ENCODE assay signal across 7 mouse cellular contexts in the genomic region with DNA sequence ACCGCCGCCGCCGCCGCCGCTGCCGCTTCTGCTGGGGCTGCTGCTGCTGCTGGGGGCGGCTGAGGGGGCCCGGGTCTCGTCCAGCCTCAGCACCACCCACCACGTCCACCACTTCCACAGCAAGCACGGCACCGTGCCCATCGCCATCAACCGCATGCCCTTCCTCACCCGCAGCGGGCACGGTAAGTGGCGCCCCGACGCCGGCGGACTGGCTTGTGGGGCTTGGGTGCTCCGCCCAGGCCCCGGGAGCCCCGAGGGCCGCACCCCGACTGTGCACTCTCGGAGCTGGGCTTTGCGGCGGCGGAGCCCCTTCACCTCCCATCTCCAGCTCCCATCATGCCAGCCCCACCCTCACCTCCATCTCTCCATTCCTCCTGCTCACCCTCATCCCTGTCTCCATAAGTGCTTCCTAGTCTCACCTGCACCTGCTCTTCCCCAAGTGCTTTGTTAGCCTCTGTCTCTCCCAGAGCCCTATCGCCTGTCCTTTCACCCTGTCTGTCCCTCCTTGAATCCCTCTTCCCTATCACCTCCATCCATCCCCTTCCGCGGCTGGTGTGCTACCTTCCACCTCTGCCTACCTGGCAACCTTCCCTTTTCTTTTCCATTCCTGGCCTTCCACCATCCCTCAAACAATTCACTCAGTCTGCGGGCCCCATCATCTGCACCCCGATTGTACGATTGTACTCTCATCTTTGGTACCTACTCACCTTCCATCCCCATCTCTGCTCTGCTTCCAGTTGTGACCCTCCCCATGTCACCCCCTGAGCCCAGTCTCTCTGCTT. TPM values are rescaled to one million over a fixed set of nuclear protein-coding genes. Genes with fewer than 3 reads are reported as not detected.
A peak's percentile ranks its signal among the peaks of the same experiment; 100 is the strongest.
DNase-seq lines count a peak whose midpoint lies in the region; ATAC-seq and TF ChIP-seq lines count a peak whose summit lies in the region.

No protein-coding gene starts in this region.

- TF ChIP-seq CTCF in olfactory bulb, adult 2 months (IDR thresholded peaks at IDR 0.05; ENCODE audit: insufficient read depth, low read depth, low read length) = no peak

- peak overlapping the region; percentile 81 for H3K4me2 ChIP-seq in lung, embryonic 15.5 days
- peak overlapping the region; percentile 97 for H3K4me2 ChIP-seq in forebrain, embryonic 12.5 days

- H3K9ac ChIP-seq in lung, embryonic 15.5 days = no peak overlapping the region; the same call in 1 of the 2 replicates
- H3K9ac ChIP-seq in forebrain, embryonic 12.5 days = peak overlapping the region; percentile 93

- 4% methylated on average over 30 of the region's 38 CpGs for WGBS in lung, embryonic 15.5 days
- 5% methylated on average over 22 of the region's 38 CpGs for WGBS in forebrain, embryonic 12.5 days
- 5% methylated on average over 28 of the region's 38 CpGs for WGBS in limb, embryonic 10.5 days
- 3% methylated on average over 38 of the region's 38 CpGs for WGBS in olfactory bulb, adult 2 months

- no peaks in the 10 kb centered on the region for H3K9me3 ChIP-seq in lung, embryonic 15.5 days
- no peaks in the 10 kb centered on the region for H3K9me3 ChIP-seq in forebrain, embryonic 12.5 days
- H3K9me3 ChIP-seq in limb, embryonic 10.5 days (replicated peaks) = no peaks in the 10 kb centered on the region

- H3K36me3 ChIP-seq in lung, embryonic 15.5 days = no peaks in the 10 kb centered on the region
- no peaks in the 10 kb centered on the region for H3K36me3 ChIP-seq in forebrain, embryonic 12.5 days (replicated peaks)
- H3K36me3 ChIP-seq in limb, embryonic 10.5 days = no peaks in the 10 kb centered on the region

- H3K4me3 ChIP-seq in lung, embryonic 15.5 days = peak overlapping the region; percentile 41
- H3K4me3 ChIP-seq in forebrain, embryonic 12.5 days (replicated peaks) = peak overlapping the region; percentile 83
- peak overlapping the region; percentile 58 for H3K4me3 ChIP-seq in limb, embryonic 10.5 days
- H3K4me3 ChIP-seq in olfactory bulb, adult 2 months (ENCODE audit: insufficient read depth, low read depth, low read length) = peak overlapping the region; percentile 93

- peaks cover 16% of the 10 kb centered on the region for H3K4me1 ChIP-seq in lung, embryonic 15.5 days
- H3K4me1 ChIP-seq in forebrain, embryonic 12.5 days = peaks cover 77% of the 10 kb centered on the region
- H3K4me1 ChIP-seq in limb, embryonic 10.5 days = peaks cover 37% of the 10 kb centered on the region
- H3K4me1 ChIP-seq in olfactory bulb, adult 2 months (ENCODE audit: control insufficient read depth, insufficient read depth, low read length) = peaks cover 46% of the 10 kb centered on the region

- no peak for TF ChIP-seq POLR2A in olfactory bulb, adult 2 months (IDR thresholded peaks at IDR 0.05; ENCODE audit: insufficient read depth, low read depth, low read length)

- H3K27me3 ChIP-seq in lung, embryonic 15.5 days = peaks cover 96% of the 10 kb centered on the region
- H3K27me3 ChIP-seq in forebrain, embryonic 12.5 days = peaks cover 43% of the 10 kb centered on the region
- peaks cover 100% of the 10 kb centered on the region for H3K27me3 ChIP-seq in limb, embryonic 10.5 days (ENCODE audit: low read depth, poor library complexity, severe bottlenecking)

- no peak for DNase-seq in lung, postnatal 14 days
- DNase-seq in limb, embryonic 10.5 days (ENCODE audit: low spot score) = no peak
- no peak for DNase-seq in embryo, embryonic 10 days (ENCODE audit: low spot score)
- DNase-seq in urinary bladder, postnatal 4 days (ENCODE audit: low spot score in 2 of 2) = no peak

- no peak overlapping the region for H3K27ac ChIP-seq in lung, embryonic 15.5 days
- peak overlapping the region; percentile 88 for H3K27ac ChIP-seq in forebrain, embryonic 12.5 days
- peak overlapping the region; percentile 61; the same call in 1 of the 2 replicates for H3K27ac ChIP-seq in limb, embryonic 10.5 days
- H3K27ac ChIP-seq in olfactory bulb, adult 2 months (ENCODE audit: insufficient read depth, low read depth, low read length) = peak overlapping the region; percentile 86

- no peak for ATAC-seq in lung, embryonic 15.5 days (ENCODE audit: borderline replicate concordance, extremely low read depth, low FRiP score, low TSS enrichment)
- no peak for ATAC-seq in forebrain, embryonic 12.5 days (ENCODE audit: low FRiP score)

RNA-seq across cellular contexts. Expression of a gene that starts 44.3 kb away (rescaled TPM):
- 0.11 TPM in 1 of 2 replicates, not detected in the other for polyA plus RNA-seq in lung, embryonic 15.5 days (2015; fragmentation: Nextera tagmentation; extraction: Ambion mirVana)
- not detected in 2 replicates for polyA plus RNA-seq in forebrain, embryonic 12.5 days (2016; fragmentation: Nextera tagmentation; extraction: Ambion mirVana)
- not detected in 2 replicates for polyA plus RNA-seq in limb, embryonic 10.5 days (2016; fragmentation: Nextera tagmentation; extraction: Ambion mirVana)
- polyA plus RNA-seq in olfactory bulb, adult 2 months (2012; ENCODE audit: insufficient read depth, insufficient read length, low replicate concordance, missing spikeins) = not detected in 2 replicates

Comparison
In these comparisons a context has a peak if more than half of its experiments do, and no peak if none do; other contexts are left out.
1. H3K4me3 ChIP-seq: peak in every context shown above with its lines; median percentile 93 in olfactory bulb, adult 2 months; 83 in forebrain, embryonic 12.5 days; 58 in limb, embryonic 10.5 days; 41 in lung, embryonic 15.5 days.